Mouse (Mus musculus) lung, postnatal 0 days (tissue): ENCODE data around the gene Ntpcr. TPM values are rescaled to one million over a fixed set of nuclear protein-coding genes. Genes with fewer than 3 reads are reported as not detected.

ENCODE experiments used
- ATAC-seq: fragments of 200-750 bp; cut with Nextera tagmentation; 2 replicates; pipeline ENCODE4 v1.8.0; 2017; ENCODE audit warnings: moderate library complexity
- DNase-seq: peaks from one replicate; pipeline ENCODE4 v3.0.0-alpha.2; 2016; ENCODE audit warnings: low spot score
- H3K27ac ChIP-seq: fragments of 300-500 bp; sonication (generic); 2 replicates; pipeline ENCODE4 v1.5.1; 2014; ENCODE audit warnings: antibody characterized with exemption, mild to moderate bottlenecking, low read length, mixed read lengths
- H3K27me3 ChIP-seq: fragments of 300-500 bp; sonication (generic); replicated peaks from 2 replicates; pipeline ENCODE4 v1.6.1; 2014; ENCODE audit warnings: low read length, mixed read lengths; ENCODE audit not compliant: insufficient read depth
- H3K36me3 ChIP-seq: fragments of 300-500 bp; sonication (generic); 2 replicates; pipeline ENCODE4 v1.6.1; 2014; ENCODE audit warnings: low read length, mixed read lengths; ENCODE audit not compliant: insufficient read depth
- H3K4me1 ChIP-seq: fragments of 300-500 bp; sonication (generic); 2 replicates; pipeline ENCODE4 v1.6.1; 2014; ENCODE audit warnings: antibody characterized with exemption, low read depth, low read length, mixed read lengths; ENCODE audit not compliant: insufficient read depth
- H3K4me2 ChIP-seq: fragments of 300-500 bp; sonication (generic); replicated peaks from 2 replicates; pipeline ENCODE4 v1.6.1; 2014; ENCODE audit warnings: low read depth, mild to moderate bottlenecking, low read length, moderate library complexity, mixed read lengths
- H3K4me3 ChIP-seq: fragments of 300-500 bp; sonication (generic); 2 replicates; pipeline ENCODE4 v1.5.1; 2014; ENCODE audit warnings: low read depth, low read length
- H3K9ac ChIP-seq: fragments of 300-500 bp; sonication (generic); replicated peaks from 2 replicates; pipeline ENCODE4 v1.6.1; 2014; ENCODE audit warnings: low read depth, mild to moderate bottlenecking
- H3K9me3 ChIP-seq: fragments of 300-500 bp; sonication (generic); 2 replicates; pipeline ENCODE4 v1.6.1; 2016; ENCODE audit warnings: low read length, mixed read lengths
- CTCF ChIP-seq: IDR thresholded peaks from 2 replicates; pipeline ENCODE4 v1.5.1; 2016; ENCODE audit warnings: antibody characterized with exemption, mild to moderate bottlenecking
- EP300 ChIP-seq: IDR thresholded peaks from 2 replicates; pipeline ENCODE4 v1.6.1; 2016; ENCODE audit warnings: antibody characterized with exemption, mild to moderate bottlenecking, control low read depth
- WGBS: fragments of 180-500 bp; shearing (Covaris S2); extraction: QIAGEN DNeasy Blood & Tissue Kit; methylation state at CpG from one replicate; pipeline ENCODE4 v1.1.7; 2014; 5-methylcytosine and 5-hydroxymethylcytosine counted together
- polyA plus RNA-seq: library from polyadenylated mRNA; unstranded; fragments of >200 nt; fragmentation: Nextera tagmentation; extraction: Ambion mirVana; gene quantifications from 2 replicates; pipeline ENCODE4 v1.2.1, GENCODE M21; 2015

The Ntpcr gene
- polyA plus RNA-seq, 1 experiment from 2014 or later = 31.2 TPM

DNA sequence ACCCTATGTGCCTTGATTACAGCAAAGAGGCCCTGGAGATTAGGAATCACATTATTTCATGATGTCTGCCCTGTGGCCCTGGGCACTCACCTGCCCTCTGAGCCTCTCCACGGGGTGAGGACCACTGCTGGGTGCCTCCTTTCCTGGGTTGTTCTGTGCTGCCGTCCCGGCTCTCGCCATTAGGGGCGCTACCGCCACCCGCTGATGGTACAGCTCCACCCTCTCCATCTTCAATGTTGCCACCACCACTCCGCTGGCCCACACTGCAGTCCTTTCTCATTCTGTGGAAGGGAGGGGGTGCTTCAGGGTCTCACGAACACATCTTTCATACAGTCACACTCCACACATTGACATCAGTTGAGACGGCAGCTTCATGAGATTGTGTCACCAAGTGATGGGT, 29.3 kb downstream of the Ntpcr start:
- H3K27ac ChIP-seq = no peak overlapping the region
- H3K4me3 ChIP-seq = no peak overlapping the region
- ATAC-seq (no peak), DNase-seq (no peak)
- H3K4me1 ChIP-seq = peaks cover 5% of the 10 kb centered on the region; the same call in 1 of the 2 replicates
- H3K36me3 ChIP-seq = no peaks in the 10 kb centered on the region
- H3K4me2 ChIP-seq = no peak overlapping the region
- whole genome bisulfite sequencing = 45% methylated on average over 10 of the region's 10 CpGs
- no peaks in the 10 kb centered on the region for H3K27me3 ChIP-seq
- H3K9me3 ChIP-seq = no peaks in the 10 kb centered on the region
- no peak overlapping the region for H3K9ac ChIP-seq
- TF ChIP-seq EP300 (no peak), CTCF (peak; percentile 73)

GRCm38 (mm10) chr8:125763066-125763786, 33.5 kb downstream of the Ntpcr start:
- Histone ChIP-seq H3K27me3 (no peaks in the 10 kb centered on the region), H3K9me3 (no peaks in the 10 kb centered on the region), H3K27ac (no peak overlapping the region), H3K9ac (no peak overlapping the region), H3K36me3 (no peaks in the 10 kb centered on the region), H3K4me1 (no peaks in the 10 kb centered on the region), H3K4me3 (no peak overlapping the region), H3K4me2 (no peak overlapping the region)
- TF ChIP-seq CTCF (no peak), EP300 (no peak)
- no peak for ATAC-seq
- DNase-seq = no peak
- WGBS = 84% methylated on average over 16 of the region's 16 CpGs

DNA sequence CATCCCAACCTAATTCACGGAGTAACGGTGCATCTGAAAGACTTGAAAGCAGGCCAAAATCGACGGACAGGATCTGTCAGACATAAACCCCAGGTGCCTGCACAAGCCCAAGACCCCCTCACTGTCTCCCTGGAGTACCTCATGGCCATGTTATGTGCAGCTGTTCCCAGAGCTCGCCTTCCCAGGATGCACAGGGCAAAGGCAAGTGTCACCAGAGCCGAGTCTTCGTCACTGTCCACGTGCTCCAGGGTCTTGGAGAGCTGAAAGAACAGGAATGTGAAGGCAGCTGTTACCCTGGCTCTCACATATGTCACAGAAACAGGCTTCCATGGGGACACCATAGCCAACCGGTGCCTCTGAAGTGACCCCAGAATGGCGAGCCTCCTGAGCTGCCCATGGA, 38.3 kb downstream of the Ntpcr start:
- Histone ChIP-seq H3K4me3 (no peak overlapping the region), H3K9me3 (no peaks in the 10 kb centered on the region), H3K4me2 (no peak overlapping the region), H3K9ac (no peak overlapping the region), H3K4me1 (no peaks in the 10 kb centered on the region), H3K27ac (no peak overlapping the region), H3K36me3 (no peaks in the 10 kb centered on the region), H3K27me3 (no peaks in the 10 kb centered on the region)
- TF ChIP-seq CTCF (no peak), EP300 (no peak)
- DNase-seq (no peak), ATAC-seq (no peak)
- WGBS = 84% methylated on average over 10 of the region's 10 CpGs

GRCm38 (mm10) chr8:125772300-125772699, 42.5 kb downstream of the Ntpcr start:
- H3K4me1 ChIP-seq = no peaks in the 10 kb centered on the region
- no peak for DNase-seq
- 25% methylated on average over 2 of the region's 2 CpGs for whole genome bisulfite sequencing
- H3K9ac ChIP-seq = no peak overlapping the region
- ATAC-seq = no peak
- no peaks in the 10 kb centered on the region for H3K9me3 ChIP-seq
- no peaks in the 10 kb centered on the region for H3K36me3 ChIP-seq
- no peak overlapping the region for H3K4me2 ChIP-seq
- TF ChIP-seq CTCF (no peak), EP300 (no peak)
- H3K27me3 ChIP-seq = no peaks in the 10 kb centered on the region
- H3K4me3 ChIP-seq = no peak overlapping the region
- H3K27ac ChIP-seq = no peak overlapping the region

- Histone ChIP-seq H3K36me3 (no peaks in the 10 kb centered on the region), H3K4me1 (no peaks in the 10 kb centered on the region; the same call in 1 of the 2 replicates), H3K4me2 (no peak overlapping the region), H3K9ac (no peak overlapping the region), H3K27ac (no peak overlapping the region), H3K27me3 (no peaks in the 10 kb centered on the region), H3K9me3 (no peaks in the 10 kb centered on the region), H3K4me3 (no peak overlapping the region)
- TF ChIP-seq CTCF (no peak), EP300 (no peak)
- WGBS = 59% methylated on average over 7 of the region's 7 CpGs
- DNase-seq (no peak), ATAC-seq (no peak)
Measured at GRCm38 (mm10) chr8:125773281-125773803, 43.6 kb downstream of the Ntpcr start.

DNA sequence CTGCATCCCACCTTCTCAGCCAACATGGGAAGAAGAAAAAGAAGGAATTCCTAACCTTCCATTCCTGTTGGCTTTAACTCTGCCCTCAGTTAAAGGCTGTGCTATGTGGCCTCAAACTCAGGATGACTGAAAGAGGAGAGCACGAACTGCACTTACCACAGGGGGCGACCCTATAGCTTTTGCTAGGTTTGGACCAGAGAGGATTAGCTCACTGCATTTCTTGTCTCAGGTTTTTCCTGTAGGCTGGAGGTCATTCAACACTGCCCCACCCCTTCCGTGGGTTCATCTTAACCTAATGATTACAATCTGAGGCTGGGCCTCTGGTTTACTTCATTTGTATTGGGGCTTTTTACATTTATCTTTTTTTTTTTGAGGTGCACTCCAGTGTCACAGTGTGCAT, 45.3 kb downstream of the Ntpcr start:
- WGBS = 53% methylated on average over 3 of the region's 3 CpGs

More for the DNA sequence above, 45.3 kb downstream of the Ntpcr start:
- Histone ChIP-seq H3K4me1 (no peaks in the 10 kb centered on the region; the same call in 1 of the 2 replicates), H3K4me3 (no peak overlapping the region), H3K4me2 (no peak overlapping the region), H3K27me3 (no peaks in the 10 kb centered on the region), H3K9ac (no peak overlapping the region), H3K9me3 (no peaks in the 10 kb centered on the region), H3K27ac (no peak overlapping the region), H3K36me3 (no peaks in the 10 kb centered on the region)
- ATAC-seq = no peak
- DNase-seq = no peak
- no peak for TF ChIP-seq CTCF
- no peak for TF ChIP-seq EP300
